Mouse (Mus musculus): ENCODE results near the gene Fibcd1.

- TF ChIP-seq REST (IDR thresholded peaks at IDR 0.05; ENCODE audit: insufficient read depth, insufficient read length): no peak
- TF ChIP-seq USF1 (IDR thresholded peaks at IDR 0.05; ENCODE audit: low read depth): no peak
- TF ChIP-seq POLR2A (IDR thresholded peaks at IDR 0.05; ENCODE audit: insufficient read length, low read depth): no peak
- no peak for TF ChIP-seq E2F4 (IDR thresholded peaks at IDR 0.05; ENCODE audit: insufficient read depth)
- TF ChIP-seq TCF12 (IDR thresholded peaks at IDR 0.05; ENCODE audit: insufficient read depth, poor library complexity, severe bottlenecking): no peak
- no peak for TF ChIP-seq MYOD1 (IDR thresholded peaks at IDR 0.05; ENCODE audit: control insufficient read depth in 1 of 3, insufficient read length in 2 of 3, low read depth in 2 of 3)
- TF ChIP-seq MAX (IDR thresholded peaks at IDR 0.05; ENCODE audit: low read depth): no peak
- TF ChIP-seq CEBPB (IDR thresholded peaks at IDR 0.05; ENCODE audit: insufficient read depth, poor library complexity, severe bottlenecking): no peak
- no peak for TF ChIP-seq POLR2AphosphoS2 (IDR thresholded peaks at IDR 0.05; ENCODE audit: insufficient read length, low read depth)
- no peak for TF ChIP-seq SRF (IDR thresholded peaks at IDR 0.05; ENCODE audit: control insufficient read depth, insufficient read length, low read depth)
Measured at GRCm38 (mm10) chr2:31808410-31809357, 37.1 kb downstream of the Fibcd1 start.
